Comparison of ENCODE assay signal across 14 mouse cellular contexts in the genomic region with DNA sequence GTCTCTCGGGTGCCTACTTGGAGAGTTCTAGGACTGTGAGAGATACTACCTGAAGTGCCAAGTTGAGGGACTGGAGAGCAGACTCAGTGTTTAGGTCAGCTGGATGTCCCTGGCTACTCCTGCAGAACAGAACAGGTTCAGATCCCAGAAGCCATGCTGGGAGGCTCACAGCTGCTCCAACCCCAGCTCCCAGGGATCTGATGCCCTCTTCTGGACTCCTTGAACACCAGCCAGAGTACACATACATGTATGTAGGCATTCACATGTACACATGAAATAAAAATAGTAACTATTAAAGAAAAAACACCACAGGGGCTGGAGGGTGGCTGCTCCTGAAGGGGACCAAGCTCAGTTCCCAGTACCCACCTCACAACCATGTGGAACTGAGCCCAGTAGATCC.
DNase-seq lines count a peak whose midpoint lies in the region; ATAC-seq and TF ChIP-seq lines count a peak whose summit lies in the region.
"Had no signal": no experiment of that assay in that cellular context is flagged by ENCODE, and none has a peak within 500 bp of the region (broad histone marks: within the 10 kb centered on the region; RNA-seq: fewer than 3 reads in every experiment).

No protein-coding gene starts in this region.

- H3K9me3 ChIP-seq in heart, postnatal 0 days (replicated peaks; ENCODE audit: control insufficient read depth, low read length), result no peaks in the 10 kb centered on the region
- H3K9me3 ChIP-seq in liver, embryonic 11.5 days (ENCODE audit: control insufficient read depth, low read length), result no peaks in the 10 kb centered on the region
- no peaks in the 10 kb centered on the region for H3K9me3 ChIP-seq in CH12.LX (replicated peaks; ENCODE audit: low read length)
- H3K9me3 ChIP-seq: embryonic facial prominence, embryonic 12.5 days; heart, embryonic 15.5 days; hindbrain, embryonic 15.5 days; limb, embryonic 15.5 days had no signal

- no peak overlapping the region for H3K27ac ChIP-seq in heart, postnatal 0 days (ENCODE audit: low read depth)
- no peak overlapping the region for H3K27ac ChIP-seq in liver, adult 2 months (replicated peaks; ENCODE audit: insufficient read depth, low read depth, low read length)
- no peak overlapping the region for H3K27ac ChIP-seq in liver, embryonic 11.5 days (ENCODE audit: low read depth, low read length)
- H3K27ac ChIP-seq in CH12.LX (ENCODE audit: insufficient read depth, low read depth), result no peak overlapping the region
- H3K27ac ChIP-seq: embryonic facial prominence, embryonic 12.5 days; heart, embryonic 15.5 days; hindbrain, embryonic 15.5 days; limb, embryonic 15.5 days had no signal

- peak; percentile 33 for TF ChIP-seq CTCF in heart, postnatal 0 days (IDR thresholded peaks at IDR 0.05; ENCODE audit: low read depth)
- TF ChIP-seq CTCF in liver, adult 2 months (IDR thresholded peaks at IDR 0.05; ENCODE audit: low read depth, low read length), result peak; percentile 42
- peak in 1 of 2 experiments; percentile 30; a peak in 2 of 4 replicates for TF ChIP-seq CTCF in CH12.LX (conservative IDR thresholded peaks at IDR 0.05 in 1 of 2, IDR thresholded peaks at IDR 0.05 in 1 of 2; ENCODE audit: low read depth in 2 of 2, low read length in 2 of 2)

- H3K79me2 ChIP-seq in liver, adult 2 months (ENCODE audit: control insufficient read depth, insufficient read depth, low read length), result no peaks in the 10 kb centered on the region
- H3K79me2 ChIP-seq in CH12.LX (replicated peaks; ENCODE audit: control insufficient read depth, extremely low read depth, insufficient read depth, poor library complexity, severe bottlenecking), result no peaks in the 10 kb centered on the region

- no peak overlapping the region for H3K4me2 ChIP-seq in heart, postnatal 0 days (ENCODE audit: low read depth, low read length)
- H3K4me2 ChIP-seq in liver, embryonic 11.5 days, result no peak overlapping the region
- H3K4me2 ChIP-seq in CH12.LX (ENCODE audit: insufficient read depth, low read depth, poor library complexity, severe bottlenecking), result no peak overlapping the region
- H3K4me2 ChIP-seq: embryonic facial prominence, embryonic 12.5 days; heart, embryonic 15.5 days; hindbrain, embryonic 15.5 days; limb, embryonic 15.5 days had no signal

- dilution Hi-C loops in CH12.LX (cut with MboI; ENCODE audit: extremely low pct_ligation_motif_present, extremely low pct_unique_long_range_greater_than_20kb, low sequenced_read_pairs), result no loop called here

- in situ Hi-C loops in CH12.LX (cut with MboI; ENCODE audit: low pct_ligation_motif_present, low pct_unique_long_range_greater_than_20kb, low sequenced_read_pairs), result loop anchor here (5.0 kb wide), 1 partner anchor 240 kb away; no protein-coding TSS in a partner anchor

- no peak for ATAC-seq in heart, postnatal 0 days (ENCODE audit: insufficient read depth, low read depth)
- no peak for ATAC-seq in liver, embryonic 11.5 days (replicated peaks; ENCODE audit: low FRiP score)

- TF ChIP-seq POLR2A in liver, adult 2 months (IDR thresholded peaks at IDR 0.05; ENCODE audit: extremely low read depth, insufficient read depth, low read length), result no peak
- no peak for TF ChIP-seq POLR2A in CH12.LX (IDR thresholded peaks at IDR 0.05; ENCODE audit: low read depth, low read length)

- H3K27me3 ChIP-seq in heart, postnatal 0 days (ENCODE audit: control insufficient read depth, insufficient read depth, low read length), result no peaks in the 10 kb centered on the region
- H3K27me3 ChIP-seq in liver, adult 2 months (ENCODE audit: control insufficient read depth, insufficient read depth, low read length), result no peaks in the 10 kb centered on the region
- H3K27me3 ChIP-seq in liver, embryonic 11.5 days (replicated peaks; ENCODE audit: control insufficient read depth, insufficient read depth, low read length), result no peaks in the 10 kb centered on the region
- H3K27me3 ChIP-seq in CH12.LX (replicated peaks), result no peaks in the 10 kb centered on the region
- H3K27me3 ChIP-seq: embryonic facial prominence, embryonic 12.5 days; heart, embryonic 15.5 days; hindbrain, embryonic 15.5 days; limb, embryonic 15.5 days had no signal

- no peaks in the 10 kb centered on the region for H3K36me3 ChIP-seq in heart, postnatal 0 days (replicated peaks; ENCODE audit: control insufficient read depth, insufficient read depth, low read length)
- H3K36me3 ChIP-seq in liver, adult 2 months (ENCODE audit: control insufficient read depth, insufficient read depth, low read length), result no peaks in the 10 kb centered on the region
- H3K36me3 ChIP-seq in liver, embryonic 11.5 days (ENCODE audit: control insufficient read depth, insufficient read depth, low read length), result no peaks in the 10 kb centered on the region
- H3K36me3 ChIP-seq in CH12.LX (replicated peaks in 1 of 2; ENCODE audit: control insufficient read depth in 1 of 2, insufficient read depth in 1 of 2, low read length in 1 of 2), result no peaks in the 10 kb centered on the region
- H3K36me3 ChIP-seq: embryonic facial prominence, embryonic 12.5 days; heart, embryonic 15.5 days; hindbrain, embryonic 15.5 days; limb, embryonic 15.5 days had no signal

- no peak overlapping the region for H3K9ac ChIP-seq in heart, postnatal 0 days (replicated peaks; ENCODE audit: low read depth, low read length)
- H3K9ac ChIP-seq in liver, adult 2 months (ENCODE audit: low read depth, low read length), result no peak overlapping the region
- H3K9ac ChIP-seq in liver, embryonic 11.5 days (ENCODE audit: low read depth, low read length), result no peak overlapping the region
- no peak overlapping the region for H3K9ac ChIP-seq in CH12.LX (ENCODE audit: insufficient read depth, low read depth)
- H3K9ac ChIP-seq: embryonic facial prominence, embryonic 12.5 days; heart, embryonic 15.5 days; hindbrain, embryonic 15.5 days; limb, embryonic 15.5 days had no signal

- peak; percentile 28 for TF ChIP-seq RAD21 in CH12.LX (IDR thresholded peaks at IDR 0.05; ENCODE audit: low read depth, low read length)

- 88% methylated on average over 1 of the region's 1 CpGs for WGBS in heart, postnatal 0 days
- 96% methylated on average over 1 of the region's 1 CpGs for WGBS in liver, adult 2 months
- WGBS in liver, embryonic 11.5 days, result 81% methylated on average over 1 of the region's 1 CpGs

- TF ChIP-seq EP300 in heart, postnatal 0 days (IDR thresholded peaks at IDR 0.05; ENCODE audit: low read depth), result no peak
- TF ChIP-seq EP300 in CH12.LX (IDR thresholded peaks at IDR 0.05; ENCODE audit: low read length), result no peak

- DNase-seq in heart, postnatal 0 days (ENCODE audit: low spot score), result no peak
- no peak for DNase-seq in heart, postnatal 10 days
- no peak for DNase-seq in liver, adult 2 months (ENCODE audit: extremely low read depth, low read depth, low spot score)
- no peak for DNase-seq in liver, embryonic 11.5 days (ENCODE audit: low spot score)
- DNase-seq in CH12.LX (ENCODE audit: extremely low read depth), result no peak
- peak; percentile 9 to 28 for DNase-seq in adrenal gland, postnatal 36 days
- DNase-seq in spleen, postnatal 14 days (ENCODE audit: low spot score in 2 of 2), result no peak
- no peak for DNase-seq in B cell, adult 2 months
- DNase-seq: cerebellum, adult 9-10 months; lung, postnatal 4 days had no signal

- H3K4me3 ChIP-seq in heart, postnatal 0 days (ENCODE audit: low read depth, low read length), result no peak overlapping the region
- no peak overlapping the region for H3K4me3 ChIP-seq in liver, adult 2 months (ENCODE audit: insufficient read depth, low read depth, low read length)
- H3K4me3 ChIP-seq in liver, embryonic 11.5 days (ENCODE audit: low read depth, low read length), result no peak overlapping the region
- H3K4me3 ChIP-seq in CH12.LX (replicated peaks in 1 of 3; ENCODE audit: low read depth in 2 of 3, low read length in 2 of 3, poor library complexity in 1 of 3), result no peak overlapping the region
- H3K4me3 ChIP-seq: embryonic facial prominence, embryonic 12.5 days; heart, embryonic 15.5 days; hindbrain, embryonic 15.5 days; limb, embryonic 15.5 days had no signal

- H3K4me1 ChIP-seq in heart, postnatal 0 days (ENCODE audit: control insufficient read depth, insufficient read depth), result 0 out of 2 replicates have a peak, but pooled peaks cover 3% of the 10 kb centered on the region
- H3K4me1 ChIP-seq in liver, adult 2 months (ENCODE audit: control insufficient read depth, insufficient read depth, low read length), result no peaks in the 10 kb centered on the region
- no peaks in the 10 kb centered on the region for H3K4me1 ChIP-seq in liver, embryonic 11.5 days (replicated peaks; ENCODE audit: control insufficient read depth, insufficient read depth, low read length)
- H3K4me1 ChIP-seq in CH12.LX (ENCODE audit: control insufficient read depth in 1 of 2, insufficient read depth in 2 of 2), result no peaks in the 10 kb centered on the region
- H3K4me1 ChIP-seq: heart, embryonic 15.5 days; hindbrain, embryonic 15.5 days had no signal

- intact Hi-C loops in heart, postnatal 10 days (cut with DNase I), result no loop called here

TF ChIP-seq in CH12.LX, 34 proteins besides CTCF, POLR2A, EP300 and RAD21:
- TF ChIP-seq ETS1 (conservative IDR thresholded peaks at IDR 0.05; ENCODE audit: low read depth, low read length) (no peak), SMC3 (IDR thresholded peaks at IDR 0.05; ENCODE audit: low read depth, low read length) (peak; percentile 26; the same call in 1 of the 2 replicates)

Comparison
In these comparisons a context has a peak if more than half of its experiments do, and no peak if none do; other contexts are left out.
1. DNase-seq: peak in adrenal gland, postnatal 36 days (2 of 2); none in heart, postnatal 0 days (single experiment), heart, postnatal 10 days (0 of 2), liver, adult 2 months (single experiment), liver, embryonic 11.5 days (single experiment), CH12.LX (single experiment), spleen, postnatal 14 days (0 of 2) and B cell, adult 2 months (0 of 2).